Mouse (Mus musculus) layer of hippocampus, adult 9-10 months (tissue): ENCODE results near the gene Hnrnph3.
"Not testable (repeated sequence)": the region's sequence is repeated elsewhere in the genome, so short reads cannot be mapped to it uniquely, and the experiment has no call there.

ENCODE experiments used
- DNase-seq: peaks from one replicate; pipeline ENCODE4 v3.0.0; 2022; ENCODE audit warnings: low spot score

The Hnrnph3 gene

GRCm38 (mm10) chr10:63023749-63024579 is at the start of gene Hnrnph3, which contains the start of gene Pbld2:
Gene Hnrnph3, minus strand, starts transcription at chr10:63024217.
Gene Pbld2, plus strand, starts transcription at chr10:63024315.
- peak; percentile 94 for DNase-seq

- DNase-seq = peak; percentile 70
Measured at GRCm38 (mm10) chr10:63065988-63066387, 42.0 kb upstream of the Hnrnph3 start.

- no peak for DNase-seq
Measured at GRCm38 (mm10) chr10:63065561-63065960, 41.5 kb upstream of the Hnrnph3 start.

DNA sequence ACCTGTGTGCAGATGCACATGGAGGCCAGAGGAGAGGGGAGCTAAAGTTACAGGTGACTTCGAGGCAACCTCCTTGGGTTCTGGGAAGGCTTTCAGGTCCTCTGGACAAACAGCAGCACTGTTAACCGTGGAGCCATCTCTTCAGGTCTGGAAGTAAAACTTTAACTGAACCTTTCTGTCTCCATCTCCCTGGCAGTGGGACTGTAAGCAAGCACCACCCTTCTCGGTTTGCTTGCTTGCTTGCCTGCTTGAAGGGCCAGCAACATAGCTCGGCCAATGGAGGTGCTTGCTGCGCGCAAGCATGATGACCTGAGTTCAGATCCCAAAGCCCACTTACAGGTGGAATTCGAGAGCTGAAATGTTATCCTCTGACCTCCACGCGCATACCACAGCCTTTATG is 40.5 kb upstream of the Hnrnph3 start:
- DNase-seq = no peak

GRCm38 (mm10) chr10:63063365-63063764 is 39.3 kb upstream of the Hnrnph3 start:
- DNase-seq = no peak

GRCm38 (mm10) chr10:63062696-63063095 is 38.7 kb upstream of the Hnrnph3 start:
- DNase-seq = no peak

- no peak for DNase-seq
Measured at GRCm38 (mm10) chr10:63061266-63061665, 37.2 kb upstream of the Hnrnph3 start.

DNA sequence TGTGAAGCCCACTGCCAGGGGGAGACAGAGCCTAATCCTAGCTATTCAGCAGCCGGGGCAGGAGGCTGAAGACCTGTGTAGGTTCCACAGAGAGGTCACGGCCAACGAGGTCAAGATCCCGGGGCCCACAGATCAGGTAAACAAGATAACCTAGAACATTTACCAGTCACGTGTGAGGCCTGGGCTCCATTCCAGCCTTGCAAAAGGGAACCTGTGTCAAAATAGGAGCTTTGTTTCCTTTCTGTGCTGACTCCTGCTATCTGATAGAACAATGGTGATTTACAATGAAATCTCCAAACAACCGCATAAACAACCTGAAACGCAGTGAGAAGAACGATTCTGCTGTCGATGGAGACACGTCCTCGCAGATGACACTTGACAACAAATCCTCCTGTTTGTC is 36.4 kb upstream of the Hnrnph3 start:
- DNase-seq = no peak

- no peak for DNase-seq
Measured at GRCm38 (mm10) chr10:63059862-63060261, 35.8 kb upstream of the Hnrnph3 start, which contains the start of gene Pbld1. Gene Pbld1, plus strand, starts transcription at chr10:63060162.

GRCm38 (mm10) chr10:63056966-63057750 is 33.1 kb upstream of the Hnrnph3 start:
- DNase-seq = no peak

DNA sequence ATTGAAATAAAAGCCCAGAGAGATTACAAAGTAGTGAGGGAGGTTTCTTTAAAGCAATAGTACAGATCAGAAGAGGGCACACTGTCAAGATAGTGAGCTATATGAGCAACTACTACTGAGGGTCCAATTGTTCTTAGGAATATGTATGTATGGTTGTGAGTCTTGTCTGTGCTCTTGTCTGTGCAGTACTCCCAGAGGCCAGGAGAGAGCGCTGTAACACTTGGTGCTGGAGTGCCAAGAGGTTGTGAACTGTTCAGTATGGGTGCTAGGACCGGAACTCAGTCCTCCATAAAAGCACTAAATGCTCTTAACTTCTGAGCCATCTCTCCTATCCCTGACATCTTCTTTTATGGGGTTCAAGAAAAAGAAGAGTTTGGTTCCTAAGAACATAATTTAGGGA is 30.6 kb upstream of the Hnrnph3 start:
- DNase-seq = no peak

DNA sequence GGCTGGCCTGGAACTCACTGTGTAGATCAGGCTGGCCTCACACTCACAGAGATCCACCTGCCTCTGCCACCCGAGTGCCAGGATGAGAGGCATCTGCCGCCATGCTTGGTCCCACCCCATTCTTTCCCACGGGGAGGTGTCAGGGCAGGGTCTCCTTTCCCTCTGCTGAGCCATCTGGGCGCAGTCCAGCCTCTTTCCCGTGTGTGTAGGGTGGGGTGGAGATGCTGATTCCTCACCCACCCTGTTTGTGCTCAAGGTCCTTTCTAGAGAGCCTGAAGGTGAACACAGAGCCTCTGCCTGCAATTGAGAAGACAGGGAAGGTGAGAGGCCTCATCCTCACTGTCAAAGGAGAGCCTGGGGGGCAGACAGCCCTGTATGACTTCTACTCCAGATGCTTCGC is 30.1 kb upstream of the Hnrnph3 start:
- DNase-seq = not testable (repeated sequence)

DNA sequence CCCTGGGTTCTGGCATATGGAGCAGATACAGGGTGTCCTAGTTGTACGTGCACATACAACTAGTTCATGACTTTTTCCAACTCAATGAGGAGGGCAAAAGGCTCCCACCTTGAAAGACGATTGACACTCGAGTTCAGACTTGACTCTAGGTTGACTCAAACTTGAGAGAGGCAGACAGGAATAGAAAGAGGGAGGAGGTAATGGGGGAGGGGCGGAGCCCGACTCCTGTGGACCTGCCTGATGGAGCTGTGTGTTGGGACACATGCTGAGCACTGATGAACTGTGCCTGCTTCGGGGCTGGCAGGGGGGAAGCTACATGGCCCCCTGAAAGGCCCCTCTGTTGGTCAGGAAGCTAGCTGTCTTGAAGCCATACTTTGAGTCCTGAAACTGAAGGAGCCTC is 29.0 kb upstream of the Hnrnph3 start:
- DNase-seq = no peak

DNA sequence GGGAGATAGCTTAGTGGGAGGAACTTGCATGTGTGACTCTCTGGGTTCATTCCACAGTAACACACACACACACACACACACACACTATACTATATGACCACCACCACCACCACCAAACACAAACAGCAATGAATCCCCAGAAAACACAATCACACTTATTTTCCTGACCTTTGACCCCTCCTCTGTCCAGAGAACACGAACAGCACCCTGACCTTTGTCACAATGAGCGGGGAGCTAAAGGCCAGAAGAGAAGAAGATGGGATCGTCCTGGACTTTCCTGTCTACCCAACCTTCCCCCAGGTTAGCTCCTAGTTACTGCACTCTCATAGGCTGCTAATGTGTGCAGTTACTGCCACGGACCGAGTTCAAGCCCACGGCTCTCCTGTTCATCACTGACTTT is 28.0 kb upstream of the Hnrnph3 start:
- no peak for DNase-seq

GRCm38 (mm10) chr10:63051267-63051666 is 27.2 kb upstream of the Hnrnph3 start:
- no peak for DNase-seq

DNA sequence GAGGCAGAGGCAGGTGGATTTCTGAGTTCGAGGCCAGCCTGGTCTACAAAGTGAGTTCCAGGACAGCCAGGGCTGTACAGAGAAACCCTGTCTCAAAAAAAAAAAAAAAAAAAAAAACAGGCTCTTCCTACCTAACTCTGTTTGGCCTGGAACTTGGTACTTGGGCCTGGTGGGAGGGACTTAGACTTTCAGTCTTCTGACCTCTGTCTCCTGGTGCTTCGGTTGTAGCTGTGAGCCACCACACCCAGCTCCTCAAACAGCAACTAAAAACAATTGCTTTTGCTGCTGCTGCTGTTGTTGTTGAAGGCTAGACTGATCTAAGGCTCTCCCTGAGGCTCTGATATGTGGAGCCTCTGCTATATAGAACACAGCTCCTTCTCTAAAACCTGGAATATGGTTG is 25.1 kb upstream of the Hnrnph3 start:
- DNase-seq = no peak

- DNase-seq = no peak
Measured at GRCm38 (mm10) chr10:63047751-63048150, 23.7 kb upstream of the Hnrnph3 start.

DNA sequence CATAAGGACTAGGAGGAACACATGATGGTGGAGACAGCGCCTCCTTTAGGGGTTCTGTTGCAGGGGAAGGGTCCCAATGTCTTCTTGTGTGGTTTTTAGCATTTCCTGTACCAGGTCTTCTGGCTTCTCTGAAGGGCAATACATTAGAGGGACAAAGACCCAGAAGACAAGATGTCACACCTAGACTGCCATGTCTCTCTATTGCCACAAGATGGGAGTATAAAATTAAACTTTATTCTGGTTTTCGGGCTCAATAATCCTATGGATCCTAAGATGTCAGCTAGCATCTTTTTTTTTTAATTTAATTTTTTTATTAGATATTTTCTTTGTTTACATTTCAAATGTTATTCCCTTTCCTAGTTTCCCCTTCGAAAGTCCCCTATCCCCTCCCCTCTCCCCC is 19.1 kb upstream of the Hnrnph3 start:
- DNase-seq = no peak

DNA sequence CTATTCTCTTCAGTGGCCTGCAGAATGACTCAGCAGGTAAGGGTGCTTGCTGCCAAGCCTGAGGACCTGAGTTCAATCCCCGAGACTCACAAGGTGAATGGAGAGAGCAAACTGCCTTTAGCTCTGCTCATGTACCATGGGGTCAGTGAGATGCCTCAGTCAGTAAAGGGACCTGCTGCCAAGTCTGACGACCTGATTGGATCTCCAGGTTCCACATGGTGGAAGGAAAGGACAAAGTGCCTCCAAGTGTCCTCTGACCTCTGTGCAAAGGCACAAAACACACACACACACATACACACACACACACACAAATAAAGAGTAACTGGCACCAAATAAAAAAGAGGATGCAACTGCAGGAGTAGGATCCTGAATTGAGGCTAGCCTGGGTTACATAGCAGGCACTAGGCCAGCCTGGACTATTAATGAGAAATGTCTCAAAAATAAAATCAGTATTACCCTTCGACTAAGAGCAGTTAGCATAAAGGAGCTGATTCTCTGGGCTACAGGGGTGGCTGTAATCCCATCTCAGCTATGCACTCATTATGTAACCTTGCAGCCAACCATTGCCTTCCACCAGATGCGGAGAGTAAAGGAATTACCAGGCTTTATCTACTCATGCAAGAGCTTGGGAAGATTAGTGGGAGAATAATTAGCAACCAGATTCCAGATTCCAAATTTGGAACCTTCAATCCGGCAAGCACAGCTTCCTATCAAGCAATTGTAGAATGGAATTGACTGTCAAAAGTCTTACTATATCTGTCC is 16.0 kb upstream of the Hnrnph3 start:
- no peak for DNase-seq

- DNase-seq = no peak
Measured at GRCm38 (mm10) chr10:63038571-63039320, 14.7 kb upstream of the Hnrnph3 start.

DNA sequence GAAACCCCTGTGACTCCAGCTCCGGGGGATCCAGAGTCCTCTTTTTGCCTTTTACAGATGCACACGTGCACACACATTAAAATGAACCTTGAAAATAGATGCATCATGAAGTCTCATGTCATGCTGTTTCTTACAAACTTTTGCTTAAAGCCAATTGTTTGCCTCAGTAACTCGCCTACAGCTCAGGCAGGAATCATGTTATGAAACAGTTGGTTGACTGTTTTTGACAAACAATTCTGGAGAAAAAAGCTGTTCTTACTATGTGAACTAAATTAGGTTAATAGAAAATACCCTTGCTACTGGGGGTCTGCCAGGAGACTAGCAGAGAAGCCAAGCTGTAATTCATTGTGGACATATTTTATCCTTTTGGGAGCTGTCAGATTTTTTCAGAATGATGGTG is 8.9 kb upstream of the Hnrnph3 start:
- DNase-seq = no peak

DNA sequence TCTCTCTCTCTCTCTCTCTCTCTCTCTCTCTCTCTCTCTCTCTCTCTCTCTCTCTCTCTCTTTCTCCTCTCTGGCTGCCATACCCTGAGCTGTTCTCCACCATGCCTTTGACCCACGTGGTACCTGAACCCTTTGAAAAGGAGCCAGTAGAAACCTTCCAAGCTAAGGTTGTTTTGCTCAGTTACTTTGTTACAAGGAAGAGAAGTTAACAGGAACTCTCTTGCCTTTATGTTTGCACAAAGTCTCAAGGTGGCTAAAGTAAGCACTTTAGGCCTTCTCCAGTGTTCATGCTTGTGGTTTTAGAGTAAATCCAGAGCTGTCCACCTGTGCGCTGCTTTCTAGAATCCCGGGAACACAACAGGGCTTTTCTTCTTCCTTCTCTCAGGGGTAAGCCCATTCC is 8.2 kb upstream of the Hnrnph3 start:
- no peak for DNase-seq
